Mouse (Mus musculus) stomach, embryonic 14.5 days (tissue): ENCODE data around the gene Oip5. TPM values are rescaled to one million over a fixed set of nuclear protein-coding genes. Genes with fewer than 3 reads are reported as not detected.

Experiments used
- ATAC-seq: fragments of 200-750 bp; cut with Nextera tagmentation; 2 replicates; pipeline ENCODE4 v1.8.0; 2017; ENCODE audit warnings: low read depth, moderate TSS enrichment; ENCODE audit not compliant: insufficient number of reproducible peaks, insufficient read depth, low FRiP score
- H3K27ac ChIP-seq: fragments of 300-500 bp; sonication (generic); 2 replicates; pipeline ENCODE4 v1.5.1; 2014; ENCODE audit warnings: mild to moderate bottlenecking, low read length, moderate library complexity, mixed read lengths
- H3K27me3 ChIP-seq: fragments of 300-500 bp; sonication (generic); 2 replicates; pipeline ENCODE4 v1.6.1; 2014; ENCODE audit warnings: low read length, control low read depth, mixed read lengths; ENCODE audit not compliant: control insufficient read depth, insufficient read depth
- H3K36me3 ChIP-seq: fragments of 300-500 bp; sonication (generic); 2 replicates; pipeline ENCODE4 v1.6.1; 2014; ENCODE audit warnings: mild to moderate bottlenecking, control low read depth, low read length, moderate library complexity, mixed read lengths; ENCODE audit not compliant: control insufficient read depth, insufficient read depth
- H3K4me1 ChIP-seq: fragments of 300-500 bp; sonication (generic); 2 replicates; pipeline ENCODE4 v1.6.1; 2014; ENCODE audit warnings: low read length, control low read depth, mixed read lengths; ENCODE audit not compliant: control insufficient read depth, insufficient read depth
- H3K4me2 ChIP-seq: fragments of 300-500 bp; sonication (generic); replicated peaks from 2 replicates; pipeline ENCODE4 v1.6.1; 2014; ENCODE audit warnings: low read depth, low read length, control low read depth
- H3K4me3 ChIP-seq: fragments of 300-500 bp; sonication (generic); 2 replicates; pipeline ENCODE4 v1.5.1; 2014; ENCODE audit warnings: low read depth, low read length, control low read depth
- H3K9ac ChIP-seq: fragments of 300-500 bp; sonication (generic); replicated peaks from 2 replicates; pipeline ENCODE4 v1.6.1; 2014; ENCODE audit warnings: low read depth, mild to moderate bottlenecking, control low read depth, low read length, moderate library complexity, mixed read lengths
- H3K9me3 ChIP-seq: fragments of 300-500 bp; sonication (generic); 2 replicates; pipeline ENCODE4 v1.6.1; 2016; ENCODE audit warnings: low read depth, low read length, control low read depth; ENCODE audit not compliant: control insufficient read depth
- WGBS: fragments of 180-500 bp; shearing (Covaris S2); extraction: QIAGEN DNeasy Blood & Tissue Kit; methylation state at CpG from one replicate; pipeline ENCODE4 v1.1.7; 2014; 5-methylcytosine and 5-hydroxymethylcytosine counted together
- polyA plus RNA-seq: library from polyadenylated mRNA; unstranded; fragments of >200 nt; fragmentation: Nextera tagmentation; extraction: Ambion mirVana; gene quantifications from 2 replicates; pipeline ENCODE4 v1.2.1, GENCODE M21; 2014

Oip5 gene
- polyA plus RNA-seq, 1 experiment from 2014 or later, result 26.7 TPM

DNA sequence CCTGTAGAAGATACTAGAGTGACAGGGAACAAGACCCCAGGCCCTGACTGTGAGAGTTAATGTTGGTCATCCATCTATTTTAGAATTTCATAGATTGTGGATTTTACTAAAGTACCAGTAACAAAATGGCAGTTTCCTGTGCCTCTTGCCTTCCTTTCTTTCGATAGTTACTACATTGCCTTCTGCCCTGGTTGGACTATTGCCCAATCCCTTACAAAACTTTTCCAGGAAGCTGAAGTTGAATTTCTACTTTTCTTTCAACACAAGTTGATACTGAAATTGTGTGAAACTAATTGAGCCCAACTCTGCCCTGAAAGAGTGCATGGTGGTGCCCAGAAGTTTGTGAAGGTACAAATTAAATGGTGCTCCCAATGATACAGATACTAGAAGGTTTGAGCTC, 45.8 kb downstream of the Oip5 start:
- Histone ChIP-seq H3K4me1 (no peaks in the 10 kb centered on the region), H3K9me3 (no peaks in the 10 kb centered on the region), H3K4me3 (no peak overlapping the region), H3K9ac (no peak overlapping the region), H3K36me3 (peaks cover 7% of the 10 kb centered on the region; the same call in 1 of the 2 replicates), H3K27ac (no peak overlapping the region), H3K4me2 (no peak overlapping the region), H3K27me3 (no peaks in the 10 kb centered on the region)
- WGBS, result 90% methylated on average over 1 of the region's 1 CpGs
- ATAC-seq, result no peak

DNA sequence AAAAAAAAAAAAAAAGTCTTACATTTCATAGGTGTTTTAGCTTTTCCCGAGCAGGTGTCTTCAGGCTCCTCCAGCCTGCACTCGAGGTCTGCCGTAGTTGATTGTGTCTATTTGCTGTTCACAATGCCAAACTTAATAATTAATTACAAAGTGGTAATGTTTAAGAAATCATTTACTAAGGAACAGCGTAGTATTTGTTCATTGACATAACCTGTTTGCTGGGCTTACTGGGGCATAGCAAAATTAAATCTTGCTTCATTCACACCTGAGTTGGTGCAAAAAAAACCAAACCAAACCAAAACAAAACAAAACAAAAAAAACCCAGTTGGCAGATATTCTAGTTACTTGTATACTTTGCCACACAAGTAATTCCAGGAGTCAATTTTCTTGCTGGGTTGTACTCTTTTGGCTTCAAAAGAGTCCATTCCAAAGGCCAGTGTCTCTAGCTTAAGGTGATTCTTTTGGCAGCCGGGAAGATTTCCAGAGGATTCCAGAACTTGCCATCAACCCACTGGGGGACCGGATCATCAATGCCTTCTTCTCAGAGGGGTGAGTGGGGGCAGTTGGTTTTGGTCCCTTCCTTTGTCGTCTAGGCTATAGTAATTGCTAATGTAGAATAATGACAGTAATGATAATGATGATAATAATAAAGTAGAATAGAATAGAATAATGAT, 52.0 kb downstream of the Oip5 start:
- Histone ChIP-seq H3K4me3 (no peak overlapping the region), H3K4me2 (no peak overlapping the region), H3K27ac (no peak overlapping the region), H3K36me3 (peaks cover 9% of the 10 kb centered on the region), H3K27me3 (no peaks in the 10 kb centered on the region), H3K9me3 (no peaks in the 10 kb centered on the region), H3K4me1 (no peaks in the 10 kb centered on the region), H3K9ac (no peak overlapping the region)
- 71% methylated on average over 7 of the region's 7 CpGs for WGBS
- ATAC-seq, result no peak

DNA sequence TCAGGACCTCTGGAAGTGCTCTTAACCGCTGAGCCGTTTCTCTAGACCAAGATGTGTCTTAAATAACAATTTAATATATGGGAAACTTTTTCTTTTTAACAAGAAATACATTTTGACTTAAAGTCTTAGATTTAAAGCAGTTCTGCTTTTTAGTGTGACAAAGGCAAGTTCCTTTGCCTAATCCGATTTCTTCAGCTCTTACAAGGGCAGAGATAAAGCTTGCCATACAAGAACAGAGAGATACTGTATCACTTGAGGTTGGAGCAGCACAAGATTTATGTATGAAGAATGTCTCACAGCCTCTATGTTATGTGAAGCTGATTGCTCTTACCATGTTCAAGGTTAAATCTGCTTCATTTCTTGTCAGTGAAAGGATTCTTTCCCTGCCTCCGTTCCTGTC, 53.0 kb downstream of the Oip5 start:
- Histone ChIP-seq H3K4me3 (no peak overlapping the region), H3K9ac (no peak overlapping the region), H3K27ac (no peak overlapping the region), H3K36me3 (peaks cover 9% of the 10 kb centered on the region), H3K9me3 (no peaks in the 10 kb centered on the region), H3K27me3 (no peaks in the 10 kb centered on the region), H3K4me1 (no peaks in the 10 kb centered on the region), H3K4me2 (no peak overlapping the region)
- 80% methylated on average over 4 of the region's 4 CpGs for WGBS
- no peak for ATAC-seq

DNA sequence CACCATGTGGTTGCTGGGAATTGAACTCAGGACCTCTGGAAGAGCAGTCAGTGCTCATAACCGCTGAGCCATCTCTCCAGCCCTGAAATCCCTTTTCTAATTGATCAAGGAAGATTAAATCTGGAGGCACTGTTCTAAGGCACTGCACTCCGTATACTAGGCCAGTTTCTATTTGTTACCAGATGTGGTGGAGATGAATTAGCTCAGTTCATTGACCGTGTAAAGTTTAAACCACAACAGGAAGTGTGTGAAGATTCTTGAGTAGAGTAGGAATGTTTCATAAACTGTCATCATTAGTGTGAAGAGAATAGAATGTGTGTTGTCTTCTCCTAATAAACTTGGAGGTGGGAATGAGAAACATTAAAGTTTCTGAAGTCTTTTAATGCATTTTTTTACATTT, 56.5 kb downstream of the Oip5 start:
- WGBS, result 77% methylated on average over 3 of the region's 3 CpGs
- Histone ChIP-seq H3K4me1 (0 out of 2 replicates have a peak, but pooled peaks cover 5% of the 10 kb centered on the region), H3K4me2 (no peak overlapping the region), H3K9me3 (no peaks in the 10 kb centered on the region), H3K27ac (no peak overlapping the region), H3K36me3 (peaks cover 9% of the 10 kb centered on the region), H3K9ac (no peak overlapping the region), H3K27me3 (no peaks in the 10 kb centered on the region), H3K4me3 (no peak overlapping the region)
- no peak for ATAC-seq

Other genes with a start within 250 kb of the Oip5 start
- 8.0 and 8.1 TPM in 2 replicates for gene Ino80, start 140.8 kb downstream of the Oip5 start, polyA plus RNA-seq
- gene Exd1, start 70.8 kb downstream of the Oip5 start, polyA plus RNA-seq, result 0.35 and 0.52 TPM in 2 replicates
- 67.7 and 69.6 TPM in 2 replicates for gene Chp1, start 70.8 kb downstream of the Oip5 start, polyA plus RNA-seq
- 73.0 and 73.2 TPM in 2 replicates for gene Nusap1, start 171 bp downstream of the Oip5 start, polyA plus RNA-seq
- 39.5 and 42.4 TPM in 2 replicates for gene Ndufaf1, start 44.4 kb upstream of the Oip5 start, polyA plus RNA-seq
- 39.0 and 39.8 TPM in 2 replicates for gene Rtf1, start 56.6 kb upstream of the Oip5 start, polyA plus RNA-seq
- gene Itpka, start 123.9 kb upstream of the Oip5 start, polyA plus RNA-seq, result 10.5 and 12.1 TPM in 2 replicates
- 3.1 and 3.3 TPM in 2 replicates for gene Ltk, start 142.0 kb upstream of the Oip5 start, polyA plus RNA-seq
- gene Rpap1, start 169.1 kb upstream of the Oip5 start, polyA plus RNA-seq, result 26.6 and 28.2 TPM in 2 replicates
- 27.2 TPM in 2 replicates for gene Tyro3, start 179.3 kb upstream of the Oip5 start, polyA plus RNA-seq